Mouse (Mus musculus) urinary bladder, adult 2 months (tissue): Measurements from ENCODE around the gene Gak. TPM values are rescaled to one million over a fixed set of nuclear protein-coding genes. Genes with fewer than 3 reads are reported as not detected.

Experiments
- DNase-seq: peaks from one replicate; pipeline ENCODE4 v3.0.0; 2022; ENCODE audit warnings: low spot score
- polyA plus RNA-seq: library from polyadenylated mRNA; depleted of rRNA; stranded (reverse); fragments of >200 nt; gene quantifications from 2 replicates; pipeline ENCODE4 v1.2.3, GENCODE M21; 2012

The Gak gene
- polyA plus RNA-seq, 1 experiment: 61.6 TPM

- DNase-seq: no peak
Measured at GRCm38 (mm10) chr5:108599923-108600322, 29.6 kb downstream of the Gak start.

DNA sequence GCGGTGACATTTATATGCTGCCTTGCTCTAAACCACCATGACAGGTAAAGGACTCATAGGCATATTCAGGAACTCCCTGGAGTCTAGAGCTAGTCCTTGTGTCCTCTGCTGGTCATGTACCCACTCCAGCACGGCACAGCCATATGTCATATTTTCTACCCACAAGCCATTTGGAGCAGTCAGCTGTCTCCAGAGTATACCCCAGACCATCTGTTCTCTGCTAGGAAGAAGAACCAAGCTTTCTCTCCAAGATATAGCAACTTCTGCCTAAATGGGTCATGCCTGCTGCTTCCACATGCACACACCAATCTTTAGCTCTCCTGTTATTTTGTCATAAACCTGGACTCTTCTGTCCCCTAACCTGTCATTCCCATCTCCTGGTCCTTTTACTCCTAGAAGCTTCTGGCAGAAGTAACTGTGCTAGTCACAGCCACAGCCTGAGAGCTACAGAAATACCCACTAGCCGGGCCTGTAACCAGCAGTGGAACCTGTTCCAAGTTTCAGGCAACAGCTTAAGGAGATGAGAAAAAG, 48.1 kb downstream of the Gak start:
- DNase-seq: no peak

DNA sequence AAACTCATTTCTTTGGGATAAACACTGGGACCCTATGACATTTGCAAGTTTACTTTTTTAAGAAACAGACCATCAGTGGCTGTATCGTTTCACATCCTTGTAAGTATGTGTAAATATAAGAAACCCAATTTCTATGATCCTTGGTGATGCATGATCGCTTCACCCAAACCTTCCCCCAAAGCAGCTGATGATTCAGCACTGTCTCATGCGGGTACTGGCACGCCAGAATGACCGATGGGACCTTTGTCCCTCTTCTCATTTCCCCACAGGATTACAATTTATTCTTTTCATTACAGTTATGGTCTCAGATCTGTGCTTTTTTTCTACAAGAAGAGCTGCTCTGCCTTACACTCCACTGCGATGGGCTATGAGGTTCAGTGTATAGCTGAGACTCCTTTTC, 56.5 kb downstream of the Gak start:
- DNase-seq: no peak

DNA sequence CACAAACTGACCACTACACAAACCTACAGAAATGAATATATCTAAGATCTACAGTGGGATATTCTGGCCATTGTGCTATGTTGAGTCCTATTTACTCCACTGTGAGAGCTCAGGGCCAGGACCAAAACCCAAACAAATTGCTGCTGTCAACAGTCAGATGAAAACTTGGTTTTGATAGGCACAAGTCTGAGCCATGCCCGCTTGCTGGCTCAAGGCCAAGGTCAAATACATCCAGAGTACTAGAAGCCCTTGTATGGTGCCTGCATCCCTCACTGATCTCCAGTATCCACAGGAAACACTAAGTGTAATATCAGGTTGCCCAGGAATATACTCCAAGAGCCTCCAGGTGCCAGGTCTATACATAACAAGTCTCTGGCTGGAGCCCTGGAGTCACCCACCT, 58.6 kb downstream of the Gak start:
- no peak for DNase-seq

GRCm38 (mm10) chr5:108567104-108567503, 62.5 kb downstream of the Gak start:
- DNase-seq: no peak

- no peak for DNase-seq
Measured at GRCm38 (mm10) chr5:108566523-108566922, 63.0 kb downstream of the Gak start.

DNA sequence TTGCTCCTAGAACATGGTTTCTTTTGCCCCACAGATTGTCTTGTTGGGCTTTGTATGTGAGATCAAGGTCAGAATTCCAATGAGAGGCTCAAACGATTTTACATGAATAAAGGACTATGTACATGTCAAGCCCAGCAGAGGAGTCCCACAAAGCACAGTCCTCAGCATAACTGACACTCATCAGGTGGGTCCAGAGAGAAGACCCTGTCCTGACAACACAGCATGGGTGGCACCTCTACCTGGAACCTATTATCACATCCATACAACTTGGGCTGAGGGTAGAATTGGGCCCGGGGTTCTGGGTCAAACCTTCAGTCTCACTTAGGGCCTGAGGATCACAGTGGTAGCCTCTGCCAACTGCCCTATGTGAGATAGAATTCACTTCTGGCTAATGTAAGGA, 64.2 kb downstream of the Gak start:
- DNase-seq: no peak

- DNase-seq: no peak
Measured at GRCm38 (mm10) chr5:108564346-108564745, 65.2 kb downstream of the Gak start.

DNA sequence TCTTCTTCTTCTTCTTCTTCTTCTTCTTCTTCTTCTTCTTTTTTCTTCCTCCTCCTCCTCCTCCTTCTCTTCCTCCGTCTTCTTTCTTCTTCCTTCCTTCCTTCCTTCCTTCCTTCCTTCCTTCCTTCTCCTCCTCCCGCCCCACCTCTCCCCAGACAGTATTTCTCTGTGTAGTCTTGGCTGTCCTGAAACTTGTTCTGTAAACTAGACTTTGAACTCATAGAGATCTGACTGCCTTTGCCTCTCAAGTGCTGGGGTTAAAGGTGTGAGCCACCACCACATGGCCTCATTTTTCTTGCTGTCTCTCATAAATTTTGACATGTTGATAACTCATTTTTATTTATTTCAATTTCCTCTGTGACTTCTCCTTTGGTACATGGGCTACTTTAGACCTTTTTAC, 67.1 kb downstream of the Gak start:
- DNase-seq: no peak

GRCm38 (mm10) chr5:108556986-108557385, 72.6 kb downstream of the Gak start:
- DNase-seq: no peak

GRCm38 (mm10) chr5:108554041-108554440, 75.5 kb downstream of the Gak start:
- no peak for DNase-seq

DNA sequence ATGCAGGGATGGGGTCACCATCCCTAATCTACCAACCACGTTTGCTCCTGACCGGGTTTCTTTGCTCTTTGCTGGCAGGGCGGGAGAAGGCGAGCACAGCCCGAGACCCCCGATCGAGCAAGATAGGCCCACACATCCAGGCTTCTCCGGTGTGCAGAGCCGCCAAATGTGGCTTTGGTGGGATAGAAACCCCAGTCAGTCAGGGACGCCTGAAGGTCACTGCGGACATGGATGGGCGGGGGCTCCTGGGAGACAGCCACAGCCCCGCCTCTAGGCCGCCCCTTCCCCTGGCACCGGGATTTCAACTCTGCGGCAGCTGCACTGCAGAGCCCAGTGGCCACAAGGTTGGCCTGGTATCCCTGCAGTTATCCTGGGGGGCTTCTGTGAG, 79.4 kb downstream of the Gak start:
- DNase-seq: no peak

DNA sequence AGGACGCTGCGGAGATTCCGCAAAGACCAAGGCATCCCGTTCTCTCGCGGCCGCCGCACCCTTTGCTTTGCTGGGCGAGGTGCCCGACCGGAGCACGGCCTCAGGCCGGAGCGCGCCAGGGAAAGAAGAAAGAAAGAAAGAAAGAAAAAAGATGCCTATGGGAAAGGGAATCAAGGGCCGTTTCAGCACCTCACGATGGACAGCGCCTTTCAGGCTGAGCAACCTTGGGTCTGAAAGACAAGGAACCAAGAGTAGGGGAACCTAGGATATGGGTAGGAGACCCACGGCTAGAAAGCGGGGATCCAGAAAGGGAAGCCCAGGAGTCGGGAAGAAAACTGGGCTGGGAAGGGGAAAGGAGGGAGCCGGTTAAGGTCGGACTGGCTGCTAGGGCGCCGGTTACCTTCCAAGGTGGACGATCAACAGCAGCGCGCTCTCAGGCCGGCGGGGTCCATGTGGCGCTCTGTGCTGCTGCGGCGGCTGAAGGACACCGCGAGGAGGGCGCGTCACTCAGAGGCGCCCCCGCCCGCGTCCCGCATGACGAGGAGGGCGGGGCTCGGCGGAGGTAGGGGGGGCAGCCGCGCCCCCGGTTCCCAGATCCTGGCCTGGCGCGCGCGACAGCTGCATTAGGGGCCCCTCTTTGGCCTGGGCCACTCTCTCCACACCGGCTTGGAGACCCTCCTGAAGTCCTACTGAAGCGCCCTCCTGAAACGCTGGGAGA, 79.9 kb downstream of the Gak start, which contains the start of gene Cplx1:
Cplx1 (minus strand) TSS at position 536 of the 718 bp plus-strand sequence.
- no peak for DNase-seq

DNA sequence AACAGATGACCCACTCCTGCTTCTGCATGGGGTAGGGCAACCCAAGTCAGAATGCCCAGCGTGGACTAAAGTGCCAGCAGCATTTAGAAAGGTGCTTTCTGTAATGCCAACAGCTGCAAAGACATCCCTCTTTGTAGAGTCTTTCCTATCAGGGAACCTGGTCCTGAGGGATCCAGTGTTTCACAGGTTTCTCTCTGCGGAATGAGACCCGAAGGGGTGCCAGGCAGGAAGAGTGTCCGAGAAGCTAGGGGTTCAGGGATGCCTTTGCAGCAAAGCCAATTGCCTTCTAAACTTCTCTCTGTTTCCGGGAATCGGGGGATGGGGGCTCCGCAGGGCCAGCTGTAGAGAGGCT, 80.4 kb downstream of the Gak start:
- no peak for DNase-seq

GRCm38 (mm10) chr5:108547636-108548035, 81.9 kb downstream of the Gak start:
- DNase-seq: no peak

DNA sequence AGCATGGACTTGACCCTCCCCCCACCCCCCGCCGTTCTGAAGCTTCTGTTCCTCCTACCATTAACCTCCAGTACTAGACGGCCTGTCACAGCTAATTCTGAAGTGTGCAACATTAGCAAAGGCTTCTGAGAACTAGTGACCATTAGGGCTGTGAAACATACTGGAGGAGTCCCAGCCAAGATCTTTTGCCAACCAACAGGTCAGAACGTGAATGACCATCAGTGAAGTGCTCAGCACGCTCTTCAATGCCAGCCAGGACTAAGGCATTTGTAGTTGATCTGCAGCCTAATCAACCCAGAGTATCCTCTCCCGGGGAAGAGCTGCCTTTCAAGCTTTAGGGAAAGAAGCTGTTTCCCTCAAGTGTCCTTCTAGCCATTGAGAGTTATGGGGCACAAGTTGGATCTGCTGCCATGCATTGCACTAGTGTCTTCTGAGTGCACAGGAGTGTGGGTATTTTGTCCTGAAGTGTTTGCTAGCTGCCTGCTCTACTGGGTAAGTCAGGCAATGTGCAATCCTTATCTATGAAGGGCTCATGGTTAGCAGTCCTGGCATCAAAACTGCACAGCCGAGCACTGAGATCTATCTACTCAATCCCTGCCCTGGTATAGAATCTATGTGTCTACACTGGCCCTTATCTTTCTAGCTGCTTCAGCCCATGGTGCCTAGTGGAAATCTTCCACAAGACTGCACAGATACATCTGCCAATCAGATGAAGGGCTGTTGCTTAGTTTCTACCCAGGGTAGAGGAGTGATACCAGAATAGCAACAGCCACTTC, 85.9 kb downstream of the Gak start:
- DNase-seq: no peak

DNA sequence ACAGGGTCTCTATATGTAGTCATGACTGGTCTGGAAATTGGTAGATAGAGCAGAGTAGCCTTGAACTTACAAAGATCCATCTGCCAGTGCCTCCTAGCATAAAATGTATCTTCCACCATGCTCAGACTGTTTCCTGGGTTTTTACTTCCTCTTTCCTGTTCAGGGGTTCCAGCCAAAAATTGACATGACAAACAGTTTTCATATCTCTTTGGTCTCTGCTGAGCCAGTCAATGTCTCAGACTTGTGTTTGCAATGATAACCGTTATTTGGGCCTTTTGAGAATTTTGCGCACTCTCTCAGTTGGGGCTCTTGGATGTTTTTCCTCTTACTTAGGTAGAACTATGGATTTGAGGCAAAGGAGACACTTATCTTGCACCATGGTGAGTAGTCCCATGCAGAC, 95.4 kb downstream of the Gak start:
- DNase-seq: no peak

- DNase-seq: no peak
Measured at GRCm38 (mm10) chr5:108522597-108522996, 107.0 kb downstream of the Gak start.

DNA sequence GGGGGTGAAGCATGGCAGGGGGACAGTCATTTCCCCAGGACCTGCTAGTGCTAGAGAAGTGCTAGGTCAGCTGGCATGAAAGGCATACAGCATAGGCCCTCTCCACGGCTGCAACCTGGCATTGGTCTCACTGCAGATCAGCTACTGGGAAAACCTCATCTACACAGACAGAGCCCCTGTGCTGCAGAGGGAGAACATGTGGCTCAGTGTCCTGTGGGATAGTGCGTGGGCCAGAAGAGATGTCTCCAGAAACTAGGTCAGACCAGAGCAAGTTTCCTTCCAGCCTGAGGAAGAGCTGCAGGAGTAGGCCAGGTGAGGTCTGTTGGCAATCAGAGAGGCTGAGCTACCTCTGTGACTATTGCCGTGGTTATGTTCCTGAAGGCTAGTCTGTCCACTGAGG, 107.7 kb downstream of the Gak start:
- no peak for DNase-seq

GRCm38 (mm10) chr5:108521016-108521415, 108.5 kb downstream of the Gak start:
- DNase-seq: no peak

- no peak for DNase-seq
Measured at GRCm38 (mm10) chr5:108520153-108520552, 109.4 kb downstream of the Gak start.
